Mouse (Mus musculus) midbrain, embryonic 16.5 days (tissue): ENCODE data around the gene Ankle1. TPM values are rescaled to one million over a fixed set of nuclear protein-coding genes. Genes with fewer than 3 reads are reported as not detected.
A peak's percentile ranks its signal among the peaks of the same experiment; 100 is the strongest.

Experiments used
- ATAC-seq: fragments of 200-750 bp; cut with Nextera tagmentation; 2 replicates; pipeline ENCODE4 v1.8.0; 2017; ENCODE audit warnings: moderate TSS enrichment
- H3K27ac ChIP-seq: fragments of 300-500 bp; sonication (generic); 2 replicates; pipeline ENCODE4 v1.5.1; 2014; ENCODE audit warnings: mild to moderate bottlenecking, low read length, mixed read lengths
- H3K27me3 ChIP-seq: fragments of 300-500 bp; sonication (generic); 2 replicates; pipeline ENCODE4 v1.6.1; 2014; ENCODE audit warnings: low read depth, low read length, mixed read lengths; ENCODE audit not compliant: control insufficient read depth, insufficient read depth
- H3K36me3 ChIP-seq: fragments of 300-500 bp; sonication (generic); 2 replicates; pipeline ENCODE4 v1.6.1; 2014; ENCODE audit warnings: mild to moderate bottlenecking, low read length, moderate library complexity, mixed read lengths; ENCODE audit not compliant: control insufficient read depth, insufficient read depth
- H3K4me1 ChIP-seq: fragments of 300-500 bp; sonication (generic); 2 replicates; pipeline ENCODE4 v1.6.1; 2014; ENCODE audit warnings: mild to moderate bottlenecking, low read length, mixed read lengths; ENCODE audit not compliant: control insufficient read depth, insufficient read depth
- H3K4me2 ChIP-seq: fragments of 300-500 bp; sonication (generic); 2 replicates; pipeline ENCODE4 v1.6.1; 2014; ENCODE audit warnings: mild to moderate bottlenecking, low read length, mixed read lengths
- H3K4me3 ChIP-seq: fragments of 300-500 bp; sonication (generic); 2 replicates; pipeline ENCODE4 v1.5.1; 2014; ENCODE audit warnings: low read depth, mild to moderate bottlenecking, low read length, moderate library complexity, mixed read lengths
- H3K9ac ChIP-seq: fragments of 300-500 bp; sonication (generic); 2 replicates; pipeline ENCODE4 v1.6.1; 2014; ENCODE audit warnings: low read depth, low read length, mixed read lengths
- H3K9me3 ChIP-seq: fragments of 300-500 bp; sonication (generic); replicated peaks from 2 replicates; pipeline ENCODE4 v1.6.1; 2014; ENCODE audit warnings: mild to moderate bottlenecking, low read length, mixed read lengths; ENCODE audit not compliant: control insufficient read depth, poor library complexity, severe bottlenecking
- WGBS: fragments of 180-500 bp; shearing (Covaris S2); extraction: QIAGEN DNeasy Blood & Tissue Kit; methylation state at CpG from one replicate; pipeline ENCODE4 v1.1.7; 2014; 5-methylcytosine and 5-hydroxymethylcytosine counted together
- polyA plus RNA-seq: library from polyadenylated mRNA; unstranded; fragments of >200 nt; fragmentation: Nextera tagmentation; extraction: Ambion mirVana; gene quantifications from 2 replicates; pipeline ENCODE4 v1.2.1, GENCODE M21; 2015

Ankle1 gene
- polyA plus RNA-seq, 1 experiment from 2014 or later: 4.0 TPM

DNA sequence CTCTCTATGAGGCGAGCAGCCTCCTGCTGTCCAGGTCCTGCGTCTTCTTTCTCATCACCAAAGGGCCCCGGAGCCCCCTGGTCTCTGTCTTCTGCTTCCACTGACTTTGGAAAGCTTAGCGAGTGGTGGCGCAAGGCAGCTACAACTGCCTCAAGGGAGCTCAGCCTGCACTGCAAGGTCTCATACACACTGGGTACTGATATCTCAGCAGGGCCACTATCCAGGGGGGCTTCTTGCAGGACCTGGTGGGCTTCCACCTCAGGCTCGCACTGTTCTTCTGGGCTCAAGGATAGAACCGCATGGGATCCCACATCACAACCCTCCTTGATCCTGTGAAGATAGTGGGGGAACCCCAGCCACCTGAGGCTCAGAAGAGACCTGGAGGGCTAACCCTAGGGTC, 11.3 kb upstream of the Ankle1 start:
- H3K36me3 ChIP-seq: peaks cover under 1% of the 10 kb centered on the region; the same call in 1 of the 2 replicates
- 88% methylated on average over 7 of the region's 7 CpGs for WGBS
- no peaks in the 10 kb centered on the region for H3K27me3 ChIP-seq
- no peak for ATAC-seq
- no peak overlapping the region for H3K4me2 ChIP-seq
- no peak overlapping the region for H3K27ac ChIP-seq
- H3K9me3 ChIP-seq: no peaks in the 10 kb centered on the region
- H3K4me1 ChIP-seq: peaks cover 10% of the 10 kb centered on the region
- H3K9ac ChIP-seq: no peak overlapping the region
- H3K4me3 ChIP-seq: no peak overlapping the region

DNA sequence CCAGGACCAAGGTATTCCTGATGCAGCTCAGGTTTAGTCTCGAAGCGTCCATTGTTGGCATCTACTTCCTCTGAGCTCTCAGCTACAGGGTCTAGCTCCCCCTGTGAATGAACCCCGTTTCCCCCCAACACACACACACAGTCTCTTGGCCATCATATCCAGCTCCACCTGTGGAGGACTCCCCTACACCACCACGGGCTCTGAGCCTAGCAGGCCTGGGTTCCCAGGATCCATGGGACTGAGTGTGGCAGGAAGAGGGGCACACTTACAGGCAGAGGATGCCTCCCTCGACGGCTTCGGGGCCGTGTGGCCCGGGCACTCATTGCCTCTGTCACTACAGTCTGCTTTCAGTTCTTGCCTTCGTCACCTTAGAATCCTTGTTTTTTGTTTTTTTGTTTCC, 10.7 kb upstream of the Ankle1 start:
- 90% methylated on average over 10 of the region's 10 CpGs for WGBS
- peaks cover 10% of the 10 kb centered on the region for H3K4me1 ChIP-seq

DNA sequence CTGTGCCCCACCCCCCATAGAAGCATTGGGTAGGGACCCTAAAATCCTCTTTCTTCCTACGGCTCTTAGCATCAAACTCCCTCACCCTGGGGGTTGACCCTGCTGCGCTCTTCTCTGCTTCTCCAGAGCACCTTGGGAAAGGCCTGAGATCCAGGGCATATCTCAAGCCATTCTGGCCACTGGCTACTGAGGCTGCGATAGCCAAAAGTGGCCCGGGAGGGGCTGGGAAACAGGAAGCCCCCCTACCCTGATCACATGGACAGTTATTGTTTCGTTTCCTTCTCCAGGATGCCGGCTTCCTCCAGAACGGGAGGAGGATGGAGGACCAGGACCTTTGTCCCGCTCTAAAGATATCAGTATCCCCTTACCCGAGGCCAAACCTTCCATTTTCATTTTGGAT, 10.2 kb upstream of the Ankle1 start, which contains the start of gene Ushbp1:
Gene Ushbp1 (minus strand): TSS at position 174 of the 400 bp plus-strand sequence.
- H3K4me2 ChIP-seq: peak within 1 kb of the TSS; percentile 97
- WGBS: 84% methylated on average over 9 of the region's 9 CpGs
- no peaks in the 10 kb centered on the region for H3K9me3 ChIP-seq
- no peaks in the 10 kb centered on the region for H3K27me3 ChIP-seq
- ATAC-seq: no peak
- H3K9ac ChIP-seq: no peak within 1 kb of the TSS
- peaks cover 10% of the 10 kb centered on the region for H3K4me1 ChIP-seq
- H3K4me3 ChIP-seq: peak within 1 kb of the TSS; percentile 72
- H3K27ac ChIP-seq: peak within 1 kb of the TSS; percentile 70
- H3K36me3 ChIP-seq: peaks cover 4% of the 10 kb centered on the region; the same call in 1 of the 2 replicates

More for the DNA sequence above, 10.7 kb upstream of the Ankle1 start:
- H3K9me3 ChIP-seq: no peaks in the 10 kb centered on the region
- H3K4me2 ChIP-seq: no peak overlapping the region
- H3K27me3 ChIP-seq: no peaks in the 10 kb centered on the region
- H3K27ac ChIP-seq: no peak overlapping the region
- no peak overlapping the region for H3K4me3 ChIP-seq
- H3K9ac ChIP-seq: no peak overlapping the region
- ATAC-seq: no peak
- H3K36me3 ChIP-seq: peaks cover 4% of the 10 kb centered on the region; the same call in 1 of the 2 replicates

- H3K36me3 ChIP-seq: peaks cover 4% of the 10 kb centered on the region; the same call in 1 of the 2 replicates
- ATAC-seq: peak; percentile 98
- WGBS: under 1% methylated on average over 34 of the region's 34 CpGs
- H3K9ac ChIP-seq: peak within 1 kb of the TSS; percentile 80
- H3K4me2 ChIP-seq: peak within 1 kb of the TSS; percentile 97
- H3K27me3 ChIP-seq: no peaks in the 10 kb centered on the region
- peak within 1 kb of the TSS; percentile 72 for H3K4me3 ChIP-seq
- H3K9me3 ChIP-seq: no peaks in the 10 kb centered on the region
- H3K27ac ChIP-seq: peak within 1 kb of the TSS; percentile 70
- H3K4me1 ChIP-seq: peaks cover 10% of the 10 kb centered on the region
Measured at GRCm38 (mm10) chr8:71396639-71397305, 9.0 kb upstream of the Ankle1 start, which contains the start of gene Babam1. Babam1 (plus strand) TSS chr8:71396861.

DNA sequence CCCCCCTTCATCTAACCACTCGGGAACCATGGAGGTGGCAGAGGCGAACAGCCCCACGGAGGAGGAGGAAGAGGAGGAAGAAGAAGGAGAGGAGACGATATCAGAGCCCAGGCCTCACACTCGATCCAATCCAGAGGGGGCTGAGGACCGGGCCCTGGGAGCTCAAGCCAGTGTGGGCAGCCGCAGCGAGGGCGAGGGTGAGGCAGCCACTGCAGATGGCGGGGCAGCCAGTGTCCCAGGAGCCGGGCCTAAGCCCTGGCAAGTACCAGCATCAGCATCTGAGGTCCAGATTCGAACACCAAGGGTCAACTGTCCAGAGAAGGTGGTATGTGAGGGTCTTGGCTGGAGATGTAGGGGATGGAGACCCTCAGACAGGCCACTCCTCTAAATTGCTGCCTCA, 8.1 kb upstream of the Ankle1 start:
- H3K9ac ChIP-seq: 0 out of 2 replicates have a peak overlapping the region, but pooled peaks have one; percentile 80

GRCm38 (mm10) chr8:71400826-71401225, 5.0 kb upstream of the Ankle1 start:
- H3K9me3 ChIP-seq: no peaks in the 10 kb centered on the region
- H3K27ac ChIP-seq: no peak overlapping the region
- no peak overlapping the region for H3K9ac ChIP-seq
- peaks cover 13% of the 10 kb centered on the region for H3K4me1 ChIP-seq
- 98% methylated on average over 2 of the region's 2 CpGs for WGBS
- ATAC-seq: no peak
- no peak overlapping the region for H3K4me3 ChIP-seq
- peaks cover 4% of the 10 kb centered on the region; the same call in 1 of the 2 replicates for H3K36me3 ChIP-seq
- no peak overlapping the region for H3K4me2 ChIP-seq
- no peaks in the 10 kb centered on the region for H3K27me3 ChIP-seq

More for the DNA sequence above, 8.1 kb upstream of the Ankle1 start:
- Histone ChIP-seq H3K4me2 (peak overlapping the region; percentile 97), H3K4me1 (peaks cover 10% of the 10 kb centered on the region), H3K9me3 (no peaks in the 10 kb centered on the region), H3K4me3 (peak overlapping the region; percentile 72), H3K27me3 (no peaks in the 10 kb centered on the region), H3K27ac (no peak overlapping the region), H3K36me3 (peaks cover 4% of the 10 kb centered on the region; the same call in 1 of the 2 replicates)
- 89% methylated on average over 12 of the region's 12 CpGs for WGBS
- ATAC-seq: no peak

DNA sequence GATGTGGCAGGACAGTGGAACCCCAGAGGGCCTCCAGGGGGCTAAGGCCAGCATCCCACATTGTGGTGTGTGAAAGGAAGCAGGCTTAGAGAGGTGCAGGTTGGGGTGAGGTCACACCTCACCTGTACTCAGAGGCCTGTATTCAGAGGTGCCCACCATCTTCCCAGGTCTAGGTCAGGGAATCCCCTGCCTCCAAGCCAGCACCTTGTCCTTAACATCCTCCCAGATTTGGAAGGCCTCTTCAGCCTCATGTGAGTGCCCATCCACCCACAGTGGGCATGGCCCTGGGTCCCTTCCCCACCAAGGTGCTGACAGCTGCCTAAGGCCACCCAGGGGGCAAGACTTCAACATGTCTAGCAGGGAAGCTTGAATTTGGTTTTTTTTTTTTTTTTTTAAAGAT, 4.4 kb upstream of the Ankle1 start:
- H3K36me3 ChIP-seq: peaks cover 4% of the 10 kb centered on the region; the same call in 1 of the 2 replicates
- no peak overlapping the region for H3K4me3 ChIP-seq
- no peaks in the 10 kb centered on the region for H3K9me3 ChIP-seq
- no peak overlapping the region for H3K27ac ChIP-seq
- no peak overlapping the region for H3K4me2 ChIP-seq
- no peak overlapping the region for H3K9ac ChIP-seq
- ATAC-seq: no peak
- peaks cover 16% of the 10 kb centered on the region for H3K4me1 ChIP-seq
- H3K27me3 ChIP-seq: no peaks in the 10 kb centered on the region

DNA sequence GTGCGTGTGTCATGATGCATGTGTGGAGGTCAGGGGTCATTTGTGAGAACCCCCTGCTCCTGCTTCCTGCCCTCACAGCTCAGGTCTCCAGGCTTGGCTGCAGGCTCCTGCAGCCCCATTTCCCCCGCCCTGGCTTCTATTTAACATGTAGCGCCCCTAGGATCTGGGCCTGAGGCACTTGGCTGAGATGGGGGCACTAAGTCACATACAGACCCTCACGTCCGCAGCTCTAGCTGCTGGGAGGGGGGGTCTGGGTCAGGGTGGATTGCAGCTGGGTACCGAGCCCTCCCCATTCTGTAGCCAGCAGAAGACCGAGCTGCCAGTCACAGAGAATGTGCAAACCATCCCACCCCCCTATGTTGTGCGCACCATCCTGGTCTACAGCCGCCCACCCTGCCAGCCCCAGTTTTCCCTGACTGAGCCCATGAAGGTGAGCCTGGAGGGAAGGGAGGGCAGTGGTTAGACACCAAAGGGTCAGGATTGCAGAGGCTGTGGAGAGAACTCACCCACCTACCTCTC, 3.3 kb upstream of the Ankle1 start:
- no peak overlapping the region for H3K4me3 ChIP-seq
- no peaks in the 10 kb centered on the region for H3K27me3 ChIP-seq
- no peak overlapping the region for H3K9ac ChIP-seq
- 88% methylated on average over 9 of the region's 9 CpGs for WGBS
- H3K4me1 ChIP-seq: peaks cover 17% of the 10 kb centered on the region
- H3K4me2 ChIP-seq: no peak overlapping the region
- no peak for ATAC-seq
- H3K27ac ChIP-seq: no peak overlapping the region
- H3K9me3 ChIP-seq: no peaks in the 10 kb centered on the region
- peaks cover 4% of the 10 kb centered on the region; the same call in 1 of the 2 replicates for H3K36me3 ChIP-seq
